22 mouse cellular contexts compared by ENCODE assay signal in the genomic region with DNA sequence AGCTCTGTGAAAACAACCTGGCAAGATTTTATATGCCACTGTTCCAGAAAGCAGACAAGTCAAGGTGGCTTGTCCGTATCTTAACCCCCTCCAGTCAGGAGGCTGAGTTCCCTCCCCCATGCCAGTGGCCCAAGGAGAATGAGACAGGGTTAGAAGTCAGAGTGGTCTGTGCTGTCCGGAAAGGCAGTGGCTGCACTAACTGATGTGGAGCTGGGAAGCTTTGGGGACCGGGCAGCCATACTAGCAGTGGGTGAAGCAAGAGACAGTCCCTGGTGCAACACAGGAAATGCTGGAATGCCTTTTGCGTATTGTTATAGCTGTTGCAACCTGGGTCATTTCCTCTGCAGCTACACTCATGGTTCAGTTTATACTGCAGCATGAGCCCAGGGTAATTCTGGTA. TPM values are rescaled to one million over a fixed set of nuclear protein-coding genes. Genes with fewer than 3 reads are reported as not detected.
A peak's percentile ranks its signal among the peaks of the same experiment; 100 is the strongest.
DNase-seq lines count a peak whose midpoint lies in the region; ATAC-seq lines count a peak whose summit lies in the region.
"Had no signal": no experiment of that assay in that cellular context is flagged by ENCODE, and none has a peak within 500 bp of the region (broad histone marks: within the 10 kb centered on the region; RNA-seq: fewer than 3 reads in every experiment).

No protein-coding gene starts in this region.

- no peak for ATAC-seq in neural tube, embryonic 11.5 days (ENCODE audit: insufficient read depth, low FRiP score, low TSS enrichment)
- ATAC-seq in neural tube, embryonic 15.5 days (ENCODE audit: low FRiP score): no peak
- ATAC-seq in megakaryocyte progenitor cell, adult 5-6 weeks (replicated peaks; ENCODE audit: poor library complexity): peak; percentile 51

- H3K4me3 ChIP-seq in neural tube, embryonic 11.5 days (ENCODE audit: low read depth, low read length): no peak overlapping the region
- H3K4me3 ChIP-seq in neural tube, embryonic 15.5 days (replicated peaks): no peak overlapping the region

- no peaks in the 10 kb centered on the region for H3K9me3 ChIP-seq in neural tube, embryonic 11.5 days (ENCODE audit: control insufficient read depth, low read length)
- H3K9me3 ChIP-seq in neural tube, embryonic 15.5 days (replicated peaks): no peaks in the 10 kb centered on the region
- H3K9me3 ChIP-seq: embryonic facial prominence, embryonic 13.5 days; forebrain, embryonic 10.5 days; hindbrain, embryonic 15.5 days had no signal

- no peak overlapping the region for H3K27ac ChIP-seq in neural tube, embryonic 11.5 days (ENCODE audit: low read depth, low read length)
- H3K27ac ChIP-seq in neural tube, embryonic 15.5 days (replicated peaks): no peak overlapping the region
- H3K27ac ChIP-seq: embryonic facial prominence, embryonic 13.5 days; forebrain, embryonic 10.5 days; hindbrain, embryonic 15.5 days; macrophage had no signal

- H3K9ac ChIP-seq in neural tube, embryonic 11.5 days (ENCODE audit: low read length): no peak overlapping the region
- no peak overlapping the region for H3K9ac ChIP-seq in neural tube, embryonic 15.5 days (replicated peaks)
- H3K9ac ChIP-seq: hindbrain, embryonic 15.5 days had no signal

- no peaks in the 10 kb centered on the region for H3K36me3 ChIP-seq in neural tube, embryonic 11.5 days (ENCODE audit: control insufficient read depth, insufficient read depth, low read length)
- no peaks in the 10 kb centered on the region for H3K36me3 ChIP-seq in neural tube, embryonic 15.5 days
- H3K36me3 ChIP-seq: embryonic facial prominence, embryonic 13.5 days; forebrain, embryonic 10.5 days; hindbrain, embryonic 15.5 days had no signal

- peak; percentile 66 for DNase-seq in heart, adult 11 months
- no peak for DNase-seq in heart, postnatal 25 days (ENCODE audit: low spot score)
- DNase-seq in kidney, postnatal 10 days: peak; percentile 14
- DNase-seq in kidney, adult 11 months: no peak
- DNase-seq in neural tube, embryonic 11.5 days (ENCODE audit: low spot score): peak; percentile 22
- DNase-seq in urinary bladder, adult 18-20 months (ENCODE audit: low spot score in 2 of 2): no peak
- DNase-seq: cerebellum, postnatal 14 days; gastrocnemius, postnatal 25 days; kidney, postnatal 14 days; spleen, adult 18-20 months; thymus, postnatal 25 days had no signal

- peaks cover 26% of the 10 kb centered on the region for H3K4me1 ChIP-seq in neural tube, embryonic 11.5 days (ENCODE audit: control insufficient read depth, insufficient read depth, low read length)
- H3K4me1 ChIP-seq in neural tube, embryonic 15.5 days: peaks cover 55% of the 10 kb centered on the region

- intact Hi-C loops in heart, postnatal 25 days (cut with DNase I): no loop called here

- WGBS in neural tube, embryonic 11.5 days: 18% methylated on average over 4 of the region's 4 CpGs
- whole genome bisulfite sequencing in neural tube, embryonic 15.5 days: 19% methylated on average over 4 of the region's 4 CpGs

- no peak overlapping the region for H3K4me2 ChIP-seq in neural tube, embryonic 11.5 days (ENCODE audit: low read depth)
- H3K4me2 ChIP-seq in neural tube, embryonic 15.5 days: no peak overlapping the region

- peaks cover 90% of the 10 kb centered on the region for H3K27me3 ChIP-seq in neural tube, embryonic 11.5 days (ENCODE audit: control insufficient read depth, insufficient read depth, low read length)
- H3K27me3 ChIP-seq in neural tube, embryonic 15.5 days (replicated peaks): peaks cover 87% of the 10 kb centered on the region

RNA-seq across cellular contexts. Expression of gene Ccno, which starts 2.7 kb away (rescaled TPM):
- total RNA-seq in heart, postnatal 25 days (2021): under 1 TPM in 1 of 2 experiments, not detected in 1; 0.26 TPM
- 0.12 and 0.50 TPM in 2 replicates for polyA plus RNA-seq in neural tube, embryonic 11.5 days (2014; fragmentation: Nextera tagmentation; extraction: Ambion mirVana)
- 0.13 and 0.37 TPM in 2 replicates for polyA plus RNA-seq in neural tube, embryonic 15.5 days (2015; fragmentation: Nextera tagmentation; extraction: Ambion mirVana)
- total RNA-seq in megakaryocyte progenitor cell, adult 5-6 weeks (2015): 1.5 and 2.1 TPM in 2 replicates
- 1.4 and 1.6 TPM in 2 replicates for total RNA-seq in megakaryocyte progenitor cell, adult 5-6 weeks (2017)
- total RNA-seq: gastrocnemius, postnatal 25 days had no signal
- polyA plus RNA-seq: macrophage had no signal

RNA-seq across cellular contexts. Expression of gene Mcidas, which starts 3.3 kb away (rescaled TPM):
- total RNA-seq in heart, postnatal 25 days (2021): not detected
- polyA plus RNA-seq in neural tube, embryonic 11.5 days (2014; fragmentation: Nextera tagmentation; extraction: Ambion mirVana): not detected in 2 replicates
- polyA plus RNA-seq in neural tube, embryonic 15.5 days (2015; fragmentation: Nextera tagmentation; extraction: Ambion mirVana): 0.08 and 0.11 TPM in 2 replicates
- total RNA-seq in megakaryocyte progenitor cell, adult 5-6 weeks (2015): not detected in 2 replicates
- not detected in 2 replicates for total RNA-seq in megakaryocyte progenitor cell, adult 5-6 weeks (2017)
- total RNA-seq: adrenal gland, postnatal 4 days; gastrocnemius, postnatal 25 days; monocyte, adult 5-6 weeks had no signal
- polyA plus RNA-seq: heart, embryonic 14.5 days; limb, embryonic 14.5 days; macrophage had no signal

RNA-seq across cellular contexts. Expression of gene Cdc20b, which starts 44.6 kb away (rescaled TPM):
- total RNA-seq in heart, postnatal 25 days (2021): not detected
- polyA plus RNA-seq in neural tube, embryonic 11.5 days (2014; fragmentation: Nextera tagmentation; extraction: Ambion mirVana): 0.16 TPM in 1 of 2 replicates, not detected in the other
- polyA plus RNA-seq in neural tube, embryonic 15.5 days (2015; fragmentation: Nextera tagmentation; extraction: Ambion mirVana): not detected in 2 replicates
- total RNA-seq in megakaryocyte progenitor cell, adult 5-6 weeks (2015): not detected in 2 replicates
- not detected in 2 replicates for total RNA-seq in megakaryocyte progenitor cell, adult 5-6 weeks (2017)
- total RNA-seq: adrenal gland, postnatal 4 days; gastrocnemius, postnatal 25 days; left cerebral cortex, postnatal 10 days had no signal
- polyA plus RNA-seq: heart, embryonic 14.5 days; limb, embryonic 14.5 days; macrophage had no signal

RNA-seq across cellular contexts. Expression of gene Gpx8, which starts 55.9 kb away (rescaled TPM):
- total RNA-seq in heart, postnatal 25 days (2021): 10 to 100 TPM; 37.7 to 41.6 TPM
- polyA plus RNA-seq in neural tube, embryonic 11.5 days (2014; fragmentation: Nextera tagmentation; extraction: Ambion mirVana): 95.2 and 101 TPM in 2 replicates
- 59.3 and 62.5 TPM in 2 replicates for polyA plus RNA-seq in neural tube, embryonic 15.5 days (2015; fragmentation: Nextera tagmentation; extraction: Ambion mirVana)
- total RNA-seq in megakaryocyte progenitor cell, adult 5-6 weeks (2015): not detected in 2 replicates
- not detected in 2 replicates for total RNA-seq in megakaryocyte progenitor cell, adult 5-6 weeks (2017)
- polyA plus RNA-seq: macrophage had no signal

Comparison
In these comparisons a context has a peak if more than half of its experiments do, and no peak if none do; other contexts are left out.
1. DNase-seq: peak in heart, adult 11 months (single experiment), kidney, postnatal 10 days (single experiment) and neural tube, embryonic 11.5 days (single experiment); none in heart, postnatal 25 days (single experiment), kidney, adult 11 months (single experiment) and urinary bladder, adult 18-20 months (0 of 2).